ENCODE assay signal across 20 mouse cellular contexts in genomic region chr5:64519731-64520130, GRCm38 (mm10).
DNase-seq lines count a peak whose midpoint lies in the region; ATAC-seq and TF ChIP-seq lines count a peak whose summit lies in the region.
"Had no signal": no experiment of that assay in that cellular context is flagged by ENCODE, and none has a peak within 500 bp of the region (broad histone marks: within the 10 kb centered on the region; RNA-seq: fewer than 3 reads in every experiment).

No protein-coding gene starts in this region.

- peaks cover 20% of the 10 kb centered on the region for H3K4me1 ChIP-seq in heart, embryonic 12.5 days (replicated peaks)
- peaks cover 19% of the 10 kb centered on the region for H3K4me1 ChIP-seq in intestine, embryonic 16.5 days (ENCODE audit: control insufficient read depth, insufficient read depth, low read length)
- peaks cover 21% of the 10 kb centered on the region for H3K4me1 ChIP-seq in small intestine, adult 2 months (ENCODE audit: control insufficient read depth, insufficient read depth, insufficient read length, low read length)
- H3K4me1 ChIP-seq: forebrain, embryonic 12.5 days; hindbrain, embryonic 15.5 days had no signal

- TF ChIP-seq CTCF in small intestine, adult 2 months (IDR thresholded peaks at IDR 0.05; ENCODE audit: extremely low read depth, insufficient read length, insufficient replicate concordance, low read depth, low read length), result no peak

- H3K27ac ChIP-seq in heart, embryonic 12.5 days (ENCODE audit: poor library complexity, severe bottlenecking), result no peak overlapping the region
- peak overlapping the region; percentile 38; the same call in 1 of the 2 replicates for H3K27ac ChIP-seq in intestine, embryonic 16.5 days (ENCODE audit: low read length)
- H3K27ac ChIP-seq in small intestine, adult 2 months (ENCODE audit: insufficient read depth, low read depth, low read length), result peak overlapping the region; percentile 55
- H3K27ac ChIP-seq: embryonic facial prominence, embryonic 12.5 days; embryonic facial prominence, embryonic 15.5 days; forebrain, embryonic 12.5 days; heart, adult 2 months; heart, embryonic 10.5 days; hindbrain, embryonic 12.5 days; hindbrain, embryonic 15.5 days had no signal

- H3K4me3 ChIP-seq in heart, embryonic 12.5 days, result no peak overlapping the region
- H3K4me3 ChIP-seq in intestine, embryonic 16.5 days (ENCODE audit: low read length), result no peak overlapping the region
- H3K4me3 ChIP-seq in small intestine, adult 2 months (ENCODE audit: low read depth, low read length), result no peak overlapping the region
- H3K4me3 ChIP-seq: embryonic facial prominence, embryonic 12.5 days; embryonic facial prominence, embryonic 15.5 days; forebrain, embryonic 12.5 days; heart, adult 2 months; heart, embryonic 10.5 days; hindbrain, embryonic 12.5 days; hindbrain, embryonic 15.5 days had no signal

- no peak overlapping the region for H3K4me2 ChIP-seq in heart, embryonic 12.5 days
- H3K4me2 ChIP-seq in intestine, embryonic 16.5 days (ENCODE audit: low read depth, low read length), result no peak overlapping the region
- H3K4me2 ChIP-seq: embryonic facial prominence, embryonic 12.5 days; embryonic facial prominence, embryonic 15.5 days; forebrain, embryonic 12.5 days; hindbrain, embryonic 12.5 days; hindbrain, embryonic 15.5 days had no signal

- DNase-seq in adrenal gland, postnatal 14 days, result peak; percentile 19
- DNase-seq in adrenal gland, postnatal 36 days, result no peak
- peak; percentile 55 for DNase-seq in heart, adult 11 months
- DNase-seq: adrenal gland, postnatal 25 days; cerebellum, adult 11 months; cerebellum, adult 2 months; cerebellum, adult 9-11 months; cerebellum, postnatal 25 days; gastrocnemius, postnatal 25 days; heart, adult 2 months had no signal

- TF ChIP-seq POLR2A in small intestine, adult 2 months (IDR thresholded peaks at IDR 0.05; ENCODE audit: low read depth, low read length), result no peak

- H3K9me3 ChIP-seq in heart, embryonic 12.5 days (replicated peaks), result no peaks in the 10 kb centered on the region
- no peaks in the 10 kb centered on the region for H3K9me3 ChIP-seq in intestine, embryonic 16.5 days (ENCODE audit: control insufficient read depth, low read length)
- H3K9me3 ChIP-seq: embryonic facial prominence, embryonic 12.5 days; embryonic facial prominence, embryonic 15.5 days; forebrain, embryonic 12.5 days; heart, embryonic 10.5 days; hindbrain, embryonic 12.5 days; hindbrain, embryonic 15.5 days had no signal

- H3K27me3 ChIP-seq in heart, embryonic 12.5 days (replicated peaks), result no peaks in the 10 kb centered on the region
- no peaks in the 10 kb centered on the region for H3K27me3 ChIP-seq in intestine, embryonic 16.5 days (replicated peaks; ENCODE audit: control insufficient read depth, insufficient read depth, low read length)
- H3K27me3 ChIP-seq in small intestine, adult 2 months (ENCODE audit: control insufficient read depth, insufficient read depth, low read length), result no peaks in the 10 kb centered on the region
- H3K27me3 ChIP-seq: embryonic facial prominence, embryonic 12.5 days; embryonic facial prominence, embryonic 15.5 days; forebrain, embryonic 12.5 days; hindbrain, embryonic 12.5 days; hindbrain, embryonic 15.5 days had no signal

- no peak overlapping the region for H3K9ac ChIP-seq in heart, embryonic 12.5 days
- no peak overlapping the region for H3K9ac ChIP-seq in intestine, embryonic 16.5 days (ENCODE audit: low read depth, low read length)
- H3K9ac ChIP-seq: embryonic facial prominence, embryonic 12.5 days; embryonic facial prominence, embryonic 15.5 days; forebrain, embryonic 12.5 days; hindbrain, embryonic 12.5 days; hindbrain, embryonic 15.5 days had no signal

- no peaks in the 10 kb centered on the region for H3K36me3 ChIP-seq in heart, embryonic 12.5 days
- no peaks in the 10 kb centered on the region for H3K36me3 ChIP-seq in intestine, embryonic 16.5 days (ENCODE audit: control insufficient read depth, insufficient read depth, low read length)
- no peaks in the 10 kb centered on the region for H3K36me3 ChIP-seq in small intestine, adult 2 months (ENCODE audit: control insufficient read depth, insufficient read depth, low read length)
- H3K36me3 ChIP-seq: embryonic facial prominence, embryonic 12.5 days; embryonic facial prominence, embryonic 15.5 days; forebrain, embryonic 12.5 days; heart, embryonic 10.5 days; hindbrain, embryonic 12.5 days; hindbrain, embryonic 15.5 days had no signal

- no peak for ATAC-seq in heart, embryonic 12.5 days (ENCODE audit: insufficient number of reproducible peaks, low FRiP score)
- no peak for ATAC-seq in intestine, embryonic 16.5 days
- ATAC-seq: forebrain, embryonic 16.5 days had no signal

- 87% methylated on average over 12 of the region's 12 CpGs for WGBS in heart, embryonic 12.5 days
- 76% methylated on average over 12 of the region's 12 CpGs for WGBS in intestine, embryonic 16.5 days
- whole genome bisulfite sequencing in small intestine, adult 2 months, result 42% methylated on average over 12 of the region's 12 CpGs

Comparison
In these comparisons a context has a peak if more than half of its experiments do, and no peak if none do; other contexts are left out.
1. DNase-seq: peak in adrenal gland, postnatal 14 days (single experiment) and heart, adult 11 months (single experiment); none in adrenal gland, postnatal 36 days (0 of 2).